Mouse (Mus musculus) layer of hippocampus, adult 9-11 months (tissue): Measurements from ENCODE around the gene Unc79.
A peak's percentile ranks its signal among the peaks of the same experiment; 100 is the strongest.

Experiments used
- DNase-seq: peaks from one replicate; pipeline ENCODE4 v3.0.0; 2022

Gene Unc79

DNA sequence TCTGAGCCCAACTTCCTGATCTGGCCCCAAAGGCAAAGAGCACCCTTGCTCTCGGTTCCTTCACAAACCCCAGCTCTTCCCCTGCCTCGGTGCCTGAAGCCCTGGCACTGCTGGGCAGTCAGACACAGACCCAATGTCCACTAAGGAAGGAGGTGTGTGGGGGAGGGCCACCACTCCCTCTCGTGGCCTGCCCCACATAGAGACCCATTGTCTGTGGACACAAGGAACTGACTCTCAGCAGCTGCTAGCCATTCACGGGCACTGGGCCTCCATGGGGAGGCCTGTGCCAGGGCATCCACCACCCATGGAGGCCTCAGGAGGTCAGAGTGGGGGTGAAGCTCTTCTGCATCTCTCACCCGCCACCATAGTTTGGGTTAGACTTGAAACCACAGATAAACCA, 262.4 kb downstream of the Unc79 start:
- peak; percentile 89 for DNase-seq

DNA sequence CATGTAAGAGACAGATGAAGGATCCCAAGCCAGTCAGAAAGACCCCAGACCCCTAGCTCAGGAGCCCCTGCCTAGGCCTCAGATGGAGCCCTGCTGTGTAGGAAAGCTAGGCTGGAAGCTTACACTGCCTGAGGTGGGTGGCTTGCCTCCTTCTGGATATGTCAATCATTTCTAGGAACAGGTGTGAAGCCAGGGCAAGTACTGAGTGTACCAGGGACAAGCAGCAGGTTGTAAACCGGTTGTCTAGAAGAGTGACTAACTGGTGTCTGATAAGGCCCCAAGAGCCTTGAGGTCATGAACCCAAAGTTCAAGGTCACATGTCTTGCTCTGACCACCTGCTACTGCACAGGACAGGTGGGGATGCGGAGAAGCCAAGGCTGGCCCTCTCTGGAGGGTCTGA, 264.9 kb downstream of the Unc79 start:
- no peak for DNase-seq

DNA sequence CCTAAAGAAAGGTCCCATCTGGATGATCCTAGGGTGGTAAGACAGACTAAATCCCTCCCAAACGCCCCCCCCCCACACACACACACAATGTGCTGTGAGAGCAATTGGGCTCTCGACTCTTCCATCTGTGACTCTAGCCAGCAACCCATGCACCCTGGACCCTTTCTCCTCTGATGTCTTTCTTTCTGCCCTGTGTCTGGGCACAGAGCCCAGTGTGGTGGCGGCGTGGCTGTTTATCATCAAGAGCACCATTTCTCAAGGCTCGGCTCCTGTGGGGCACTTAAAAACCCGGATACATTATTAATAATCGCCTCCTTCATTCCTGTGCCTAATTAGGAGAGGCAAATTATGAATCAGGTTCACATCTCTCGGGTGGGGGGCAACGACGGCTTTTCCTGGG, 265.6 kb downstream of the Unc79 start:
- DNase-seq, result no peak

DNA sequence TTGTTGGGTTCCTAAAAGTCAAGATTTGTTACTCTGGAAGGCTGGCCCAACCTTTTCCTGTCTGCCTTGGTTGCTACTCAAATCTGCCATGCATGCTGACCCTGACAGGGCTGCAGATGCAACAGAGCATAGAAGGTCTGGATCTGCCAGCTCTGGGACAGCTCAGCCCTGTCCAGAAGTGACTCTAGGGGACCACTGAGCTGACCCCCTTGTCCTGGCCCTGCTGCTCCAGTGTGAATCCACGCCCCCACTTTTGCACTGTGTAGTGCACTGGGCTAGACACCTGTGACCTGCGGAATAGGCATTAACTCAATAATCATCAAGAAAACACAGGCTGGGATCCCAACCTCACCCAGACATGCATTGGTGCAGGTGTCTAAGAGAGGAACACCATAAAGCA, 266.1 kb downstream of the Unc79 start:
- no peak for DNase-seq

DNA sequence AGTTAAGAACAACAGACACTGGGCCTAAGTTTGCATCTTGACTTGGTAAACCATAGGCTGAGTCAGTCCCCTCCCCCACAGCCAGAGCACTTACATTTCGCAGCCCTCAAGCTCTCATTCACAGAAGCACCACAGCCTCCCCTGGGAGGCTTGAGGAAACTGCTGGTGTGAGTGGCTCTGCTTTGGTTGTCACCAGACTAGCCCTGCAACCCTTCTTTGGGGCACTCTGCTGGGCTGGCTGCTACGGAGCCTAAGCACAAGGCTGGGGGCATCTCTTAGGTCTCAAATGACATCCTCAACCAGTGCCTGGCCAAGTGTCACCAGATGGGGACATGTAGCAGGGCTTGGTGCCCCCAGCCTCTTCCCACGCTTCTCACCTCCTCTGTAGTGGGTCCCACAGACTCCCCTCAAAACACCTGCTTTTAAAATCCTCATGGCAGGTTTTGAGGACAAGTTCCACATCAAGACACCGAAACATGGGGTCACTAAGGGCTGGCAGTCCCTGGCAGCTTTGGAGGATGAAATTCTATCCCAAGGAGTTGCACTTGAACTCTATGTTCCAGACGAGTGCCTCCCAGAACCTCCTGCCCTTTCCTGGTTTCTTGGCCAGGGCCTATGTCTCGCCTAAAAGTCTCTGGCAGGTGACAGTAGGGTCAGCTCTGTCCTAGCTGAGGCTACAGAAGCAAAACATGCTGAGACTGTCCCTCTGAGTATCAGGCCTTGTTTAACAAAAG, 267.4 kb downstream of the Unc79 start:
- no peak for DNase-seq

DNA sequence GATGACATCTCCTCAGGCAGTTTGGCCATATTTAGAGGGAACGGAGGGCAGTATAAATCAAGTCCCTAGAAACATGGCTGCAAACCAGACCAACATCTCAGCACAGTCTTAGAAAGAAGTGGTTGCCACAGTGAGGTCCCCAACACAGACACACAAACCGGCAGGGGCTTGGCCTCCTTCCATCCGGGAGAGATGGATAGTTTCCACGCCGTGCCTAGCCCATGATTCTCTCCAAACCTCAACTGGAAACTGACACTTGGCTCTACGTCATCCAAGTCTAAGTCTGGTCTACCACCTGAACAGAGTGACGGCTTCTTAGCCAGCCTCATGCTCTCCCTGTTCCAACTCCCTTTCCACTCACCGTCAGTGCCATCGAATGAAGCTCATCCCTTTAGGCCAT, 275.0 kb downstream of the Unc79 start:
- no peak for DNase-seq

DNA sequence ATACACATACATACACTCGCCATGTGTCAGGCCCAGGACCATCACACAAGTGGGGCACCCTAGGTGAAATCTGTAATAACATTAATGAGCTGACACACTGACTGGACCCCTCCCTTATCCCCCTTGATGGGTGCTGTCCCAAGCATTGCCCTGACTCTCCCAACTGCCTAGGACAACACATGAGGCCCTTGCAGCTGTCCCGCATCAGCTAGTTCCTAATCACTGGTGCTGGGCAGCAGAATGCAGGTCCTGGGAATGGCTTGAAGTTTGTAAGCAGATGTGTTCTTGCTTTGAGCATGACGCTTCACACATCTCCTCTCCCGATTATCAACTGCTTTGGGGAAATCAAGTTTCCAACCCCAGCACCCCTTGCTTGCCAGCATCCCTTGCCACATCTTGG, 277.5 kb downstream of the Unc79 start:
- DNase-seq, result no peak

DNA sequence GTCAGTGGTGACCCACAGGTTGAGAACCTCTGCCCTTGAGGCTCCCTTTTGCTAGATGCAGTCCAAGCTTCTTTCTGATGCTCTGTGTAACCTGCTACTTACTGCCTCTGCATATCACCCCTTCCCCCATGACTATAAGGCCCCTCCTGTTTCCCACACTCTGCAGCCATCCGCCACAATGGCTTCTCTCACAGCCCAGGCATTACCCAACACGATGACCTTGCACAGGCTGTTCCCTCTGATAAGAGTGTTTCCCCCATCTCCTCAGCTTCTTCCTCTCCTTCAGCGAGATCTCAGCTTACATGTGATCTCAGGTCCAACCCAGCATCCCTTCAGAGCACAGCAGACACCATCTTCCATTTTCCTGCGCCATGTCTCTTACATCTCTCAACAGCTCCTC, 280.4 kb downstream of the Unc79 start:
- no peak for DNase-seq
